Comparison of ENCODE assay signal across 8 mouse cellular contexts in the genomic region with DNA sequence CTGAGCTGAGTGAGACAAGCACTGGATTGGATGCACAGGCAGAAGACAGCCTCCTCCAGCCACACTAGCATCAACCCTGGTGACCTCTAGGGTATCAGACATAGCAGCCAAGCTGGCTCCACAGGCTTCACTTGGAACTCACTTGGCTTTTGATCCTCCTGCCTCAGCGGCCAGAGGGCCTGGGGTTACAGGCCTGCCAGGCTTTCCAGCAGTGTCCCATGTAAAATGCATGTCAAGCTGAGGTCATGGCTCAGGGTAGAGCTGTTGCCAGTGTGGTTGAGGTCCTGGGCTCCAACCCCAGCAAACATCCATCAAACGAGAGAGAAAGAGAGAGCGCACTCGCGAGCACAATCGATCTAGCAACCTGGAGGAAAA. TPM values are rescaled to one million over a fixed set of nuclear protein-coding genes. Genes with fewer than 3 reads are reported as not detected.
DNase-seq lines count a peak whose midpoint lies in the region; ATAC-seq and TF ChIP-seq lines count a peak whose summit lies in the region.

No protein-coding gene starts in this region.

- DNase-seq in forebrain, embryonic 10.5 days (ENCODE audit: extremely low spot score, low spot score): no peak
- no peak for DNase-seq in forebrain, postnatal 0 days
- DNase-seq in midbrain, embryonic 10.5 days (ENCODE audit: low spot score): no peak
- DNase-seq in midbrain, embryonic 11.5 days (ENCODE audit: low spot score, missing footprints): no peak
- no peak for DNase-seq in gastrocnemius, postnatal 36 days

- H3K4me2 ChIP-seq in forebrain, postnatal 0 days (ENCODE audit: low read depth): no peak overlapping the region
- H3K4me2 ChIP-seq in midbrain, embryonic 11.5 days: no peak overlapping the region
- peak overlapping the region; percentile 70 for H3K4me2 ChIP-seq in intestine, embryonic 16.5 days (ENCODE audit: low read depth, low read length)
- H3K4me2 ChIP-seq in neural tube, embryonic 15.5 days: peak overlapping the region; percentile 66; the same call in 1 of the 2 replicates

- ATAC-seq in forebrain, postnatal 0 days: no peak
- no peak for ATAC-seq in midbrain, embryonic 11.5 days (ENCODE audit: low FRiP score)
- no peak for ATAC-seq in intestine, embryonic 16.5 days
- no peak for ATAC-seq in neural tube, embryonic 15.5 days (ENCODE audit: low FRiP score)
- ATAC-seq in inflammation-experienced regulatory T-cells, adult 6 months: no peak

- no peak overlapping the region for H3K9ac ChIP-seq in forebrain, postnatal 0 days
- H3K9ac ChIP-seq in midbrain, embryonic 11.5 days (ENCODE audit: low read length): no peak overlapping the region; the same call in 1 of the 2 replicates
- peak overlapping the region; percentile 96 for H3K9ac ChIP-seq in intestine, embryonic 16.5 days (ENCODE audit: low read depth, low read length)
- peak overlapping the region; percentile 83 for H3K9ac ChIP-seq in neural tube, embryonic 15.5 days (replicated peaks)

- no peak overlapping the region for H3K27ac ChIP-seq in forebrain, embryonic 10.5 days
- H3K27ac ChIP-seq in forebrain, postnatal 0 days (ENCODE audit: low read depth, low read length): no peak overlapping the region
- no peak overlapping the region for H3K27ac ChIP-seq in midbrain, embryonic 10.5 days (replicated peaks)
- no peak overlapping the region for H3K27ac ChIP-seq in midbrain, embryonic 11.5 days (ENCODE audit: low read depth, low read length)
- 0 out of 2 replicates have a peak overlapping the region, but pooled peaks have one; percentile 11 for H3K27ac ChIP-seq in intestine, embryonic 16.5 days (ENCODE audit: low read length)
- no peak overlapping the region for H3K27ac ChIP-seq in neural tube, embryonic 15.5 days (replicated peaks)

- H3K4me3 ChIP-seq in forebrain, embryonic 10.5 days: peak overlapping the region; percentile 92; the same call in 1 of the 2 replicates
- H3K4me3 ChIP-seq in forebrain, postnatal 0 days (ENCODE audit: low read depth, low read length): no peak overlapping the region
- peak overlapping the region; percentile 90; the same call in 1 of the 2 replicates for H3K4me3 ChIP-seq in midbrain, embryonic 10.5 days
- no peak overlapping the region for H3K4me3 ChIP-seq in midbrain, embryonic 11.5 days (ENCODE audit: low read depth, low read length)
- peak overlapping the region; percentile 94; the same call in 1 of the 2 replicates for H3K4me3 ChIP-seq in intestine, embryonic 16.5 days (ENCODE audit: low read length)
- no peak overlapping the region for H3K4me3 ChIP-seq in neural tube, embryonic 15.5 days (replicated peaks)

- peaks cover 27% of the 10 kb centered on the region for H3K4me1 ChIP-seq in forebrain, embryonic 10.5 days
- peaks cover 2% of the 10 kb centered on the region; the same call in 1 of the 2 replicates for H3K4me1 ChIP-seq in forebrain, postnatal 0 days (ENCODE audit: insufficient read depth)
- peaks cover 22% of the 10 kb centered on the region for H3K4me1 ChIP-seq in midbrain, embryonic 10.5 days
- H3K4me1 ChIP-seq in midbrain, embryonic 11.5 days (ENCODE audit: control insufficient read depth, insufficient read depth, low read length): peaks cover 9% of the 10 kb centered on the region
- H3K4me1 ChIP-seq in intestine, embryonic 16.5 days (ENCODE audit: control insufficient read depth, insufficient read depth, low read length): peaks cover 36% of the 10 kb centered on the region
- H3K4me1 ChIP-seq in neural tube, embryonic 15.5 days: peaks cover 54% of the 10 kb centered on the region

- no peak for TF ChIP-seq CTCF in forebrain, postnatal 0 days (IDR thresholded peaks at IDR 0.05; ENCODE audit: low read depth)

- H3K9me3 ChIP-seq in forebrain, embryonic 10.5 days: no peaks in the 10 kb centered on the region
- H3K9me3 ChIP-seq in forebrain, postnatal 0 days (ENCODE audit: low read length): no peaks in the 10 kb centered on the region
- no peaks in the 10 kb centered on the region for H3K9me3 ChIP-seq in midbrain, embryonic 10.5 days (replicated peaks)
- no peaks in the 10 kb centered on the region for H3K9me3 ChIP-seq in midbrain, embryonic 11.5 days (ENCODE audit: control insufficient read depth, low read length)
- H3K9me3 ChIP-seq in intestine, embryonic 16.5 days (ENCODE audit: control insufficient read depth, low read length): no peaks in the 10 kb centered on the region
- H3K9me3 ChIP-seq in neural tube, embryonic 15.5 days (replicated peaks): no peaks in the 10 kb centered on the region

- 85% methylated on average over 6 of the region's 6 CpGs for WGBS in forebrain, embryonic 10.5 days
- 91% methylated on average over 6 of the region's 6 CpGs for WGBS in forebrain, postnatal 0 days
- 94% methylated on average over 6 of the region's 6 CpGs for WGBS in midbrain, embryonic 10.5 days
- WGBS in midbrain, embryonic 11.5 days: 88% methylated on average over 6 of the region's 6 CpGs
- WGBS in intestine, embryonic 16.5 days: 85% methylated on average over 6 of the region's 6 CpGs
- 91% methylated on average over 6 of the region's 6 CpGs for WGBS in neural tube, embryonic 15.5 days

- intact Hi-C loops in gastrocnemius, postnatal 36 days (cut with DNase I): loop anchor here (5.0 kb wide), 1 partner anchor 38 kb away; no protein-coding TSS in a partner anchor

- no peaks in the 10 kb centered on the region for H3K27me3 ChIP-seq in forebrain, embryonic 10.5 days (ENCODE audit: poor library complexity, severe bottlenecking)
- no peaks in the 10 kb centered on the region for H3K27me3 ChIP-seq in forebrain, postnatal 0 days (ENCODE audit: insufficient read depth, low read length)
- no peaks in the 10 kb centered on the region for H3K27me3 ChIP-seq in midbrain, embryonic 10.5 days (ENCODE audit: low read depth, poor library complexity, severe bottlenecking)
- no peaks in the 10 kb centered on the region for H3K27me3 ChIP-seq in midbrain, embryonic 11.5 days (ENCODE audit: control insufficient read depth, insufficient read depth, low read length)
- H3K27me3 ChIP-seq in intestine, embryonic 16.5 days (replicated peaks; ENCODE audit: control insufficient read depth, insufficient read depth, low read length): no peaks in the 10 kb centered on the region
- no peaks in the 10 kb centered on the region for H3K27me3 ChIP-seq in neural tube, embryonic 15.5 days (replicated peaks)

- H3K36me3 ChIP-seq in forebrain, embryonic 10.5 days (replicated peaks): peaks cover 52% of the 10 kb centered on the region
- H3K36me3 ChIP-seq in forebrain, postnatal 0 days (ENCODE audit: insufficient read depth): peaks cover 12% of the 10 kb centered on the region
- H3K36me3 ChIP-seq in midbrain, embryonic 10.5 days: peaks cover 49% of the 10 kb centered on the region
- H3K36me3 ChIP-seq in midbrain, embryonic 11.5 days (ENCODE audit: control insufficient read depth, insufficient read depth, low read length): no peaks in the 10 kb centered on the region; the same call in 1 of the 2 replicates
- peaks cover 4% of the 10 kb centered on the region; the same call in 1 of the 2 replicates for H3K36me3 ChIP-seq in intestine, embryonic 16.5 days (ENCODE audit: control insufficient read depth, insufficient read depth, low read length)
- H3K36me3 ChIP-seq in neural tube, embryonic 15.5 days: peaks cover 18% of the 10 kb centered on the region

RNA-seq across cellular contexts. Expression of gene Sh3gl1, which starts 1.7 kb away (rescaled TPM):
- 152 and 157 TPM in 2 replicates for polyA plus RNA-seq in forebrain, embryonic 10.5 days (2016; fragmentation: Nextera tagmentation; extraction: Ambion mirVana)
- 65.1 and 74.5 TPM in 2 replicates for total RNA-seq in forebrain, postnatal 0 days (2014; rRNA removed)
- polyA plus RNA-seq in forebrain, postnatal 0 days (2015; fragmentation: Nextera tagmentation; extraction: Ambion mirVana): 93.2 and 99.0 TPM in 2 replicates
- 161 and 162 TPM in 2 replicates for polyA plus RNA-seq in midbrain, embryonic 10.5 days (2016; fragmentation: Nextera tagmentation; extraction: Ambion mirVana)
- 106 and 118 TPM in 2 replicates for polyA plus RNA-seq in midbrain, embryonic 11.5 days (2014; fragmentation: Nextera tagmentation; extraction: Ambion mirVana)
- polyA plus RNA-seq in intestine, embryonic 16.5 days (2015; fragmentation: Nextera tagmentation; extraction: Ambion mirVana): 120 and 131 TPM in 2 replicates
- 105 and 114 TPM in 2 replicates for polyA plus RNA-seq in neural tube, embryonic 15.5 days (2015; fragmentation: Nextera tagmentation; extraction: Ambion mirVana)
- 10 to 100 TPM; 86.9 to 93.6 (median 91.6) TPM for polyA plus RNA-seq in inflammation-experienced regulatory T-cells, adult 6 months (2017; shearing (Covaris generic))
- 10 to 100 TPM in 1 of 2 experiments, 1 to 10 TPM in 1; 9.9 to 10.6 TPM for total RNA-seq in gastrocnemius, postnatal 36 days (2021)

RNA-seq across cellular contexts. Expression of gene Chaf1a, which starts 5.5 kb away (rescaled TPM):
- polyA plus RNA-seq in forebrain, embryonic 10.5 days (2016; fragmentation: Nextera tagmentation; extraction: Ambion mirVana): 53.9 and 54.7 TPM in 2 replicates
- 4.7 and 5.9 TPM in 2 replicates for total RNA-seq in forebrain, postnatal 0 days (2014; rRNA removed)
- 4.5 and 4.6 TPM in 2 replicates for polyA plus RNA-seq in forebrain, postnatal 0 days (2015; fragmentation: Nextera tagmentation; extraction: Ambion mirVana)
- polyA plus RNA-seq in midbrain, embryonic 10.5 days (2016; fragmentation: Nextera tagmentation; extraction: Ambion mirVana): 45.4 and 49.3 TPM in 2 replicates
- polyA plus RNA-seq in midbrain, embryonic 11.5 days (2014; fragmentation: Nextera tagmentation; extraction: Ambion mirVana): 20.7 and 24.7 TPM in 2 replicates
- polyA plus RNA-seq in intestine, embryonic 16.5 days (2015; fragmentation: Nextera tagmentation; extraction: Ambion mirVana): 15.6 and 16.7 TPM in 2 replicates
- polyA plus RNA-seq in neural tube, embryonic 15.5 days (2015; fragmentation: Nextera tagmentation; extraction: Ambion mirVana): 4.0 and 10.1 TPM in 2 replicates
- 1 to 10 TPM in 2 of 3 experiments, under 1 TPM in 1; 0.63 to 3.6 (median 1.3) TPM for polyA plus RNA-seq in inflammation-experienced regulatory T-cells, adult 6 months (2017; shearing (Covaris generic))
- total RNA-seq in gastrocnemius, postnatal 36 days (2021): 1 to 10 TPM; 1.3 to 1.4 TPM

RNA-seq across cellular contexts. Expression of gene Mpnd, which starts 29.2 kb away (rescaled TPM):
- polyA plus RNA-seq in forebrain, embryonic 10.5 days (2016; fragmentation: Nextera tagmentation; extraction: Ambion mirVana): 105 and 114 TPM in 2 replicates
- 155 and 159 TPM in 2 replicates for total RNA-seq in forebrain, postnatal 0 days (2014; rRNA removed)
- polyA plus RNA-seq in forebrain, postnatal 0 days (2015; fragmentation: Nextera tagmentation; extraction: Ambion mirVana): 99.0 and 110 TPM in 2 replicates
- polyA plus RNA-seq in midbrain, embryonic 10.5 days (2016; fragmentation: Nextera tagmentation; extraction: Ambion mirVana): 131 and 160 TPM in 2 replicates
- 146 and 158 TPM in 2 replicates for polyA plus RNA-seq in midbrain, embryonic 11.5 days (2014; fragmentation: Nextera tagmentation; extraction: Ambion mirVana)
- 77.5 and 80.8 TPM in 2 replicates for polyA plus RNA-seq in intestine, embryonic 16.5 days (2015; fragmentation: Nextera tagmentation; extraction: Ambion mirVana)
- polyA plus RNA-seq in neural tube, embryonic 15.5 days (2015; fragmentation: Nextera tagmentation; extraction: Ambion mirVana): 121 and 130 TPM in 2 replicates
- polyA plus RNA-seq in inflammation-experienced regulatory T-cells, adult 6 months (2017; shearing (Covaris generic)): 10 to 100 TPM in 2 of 3 experiments, 1 to 10 TPM in 1; 8.3 to 24.2 (median 17.4) TPM
- 10 to 100 TPM; 40.6 to 50.2 TPM for total RNA-seq in gastrocnemius, postnatal 36 days (2021)

RNA-seq across cellular contexts. Expression of gene Stap2, which starts 29.3 kb away (rescaled TPM):
- 5.6 and 7.4 TPM in 2 replicates for polyA plus RNA-seq in forebrain, embryonic 10.5 days (2016; fragmentation: Nextera tagmentation; extraction: Ambion mirVana)
- 2.2 and 4.5 TPM in 2 replicates for total RNA-seq in forebrain, postnatal 0 days (2014; rRNA removed)
- 4.0 and 4.3 TPM in 2 replicates for polyA plus RNA-seq in forebrain, postnatal 0 days (2015; fragmentation: Nextera tagmentation; extraction: Ambion mirVana)
- polyA plus RNA-seq in midbrain, embryonic 10.5 days (2016; fragmentation: Nextera tagmentation; extraction: Ambion mirVana): 5.2 and 5.5 TPM in 2 replicates
- 3.6 and 4.5 TPM in 2 replicates for polyA plus RNA-seq in midbrain, embryonic 11.5 days (2014; fragmentation: Nextera tagmentation; extraction: Ambion mirVana)
- polyA plus RNA-seq in intestine, embryonic 16.5 days (2015; fragmentation: Nextera tagmentation; extraction: Ambion mirVana): 65.6 and 79.6 TPM in 2 replicates
- polyA plus RNA-seq in neural tube, embryonic 15.5 days (2015; fragmentation: Nextera tagmentation; extraction: Ambion mirVana): 7.3 and 11.5 TPM in 2 replicates
- under 1 TPM in 1 of 3 experiments, not detected in 2; 0.30 TPM for polyA plus RNA-seq in inflammation-experienced regulatory T-cells, adult 6 months (2017; shearing (Covaris generic))
- total RNA-seq in gastrocnemius, postnatal 36 days (2021): 1 to 10 TPM; 2.5 to 3.0 TPM

RNA-seq across cellular contexts. Expression of gene Ubxn6, which starts 40.1 kb away (rescaled TPM):
- 30.2 and 32.4 TPM in 2 replicates for polyA plus RNA-seq in forebrain, embryonic 10.5 days (2016; fragmentation: Nextera tagmentation; extraction: Ambion mirVana)
- 90.3 and 109 TPM in 2 replicates for total RNA-seq in forebrain, postnatal 0 days (2014; rRNA removed)
- polyA plus RNA-seq in forebrain, postnatal 0 days (2015; fragmentation: Nextera tagmentation; extraction: Ambion mirVana): 88.1 and 88.6 TPM in 2 replicates
- polyA plus RNA-seq in midbrain, embryonic 10.5 days (2016; fragmentation: Nextera tagmentation; extraction: Ambion mirVana): 35.7 and 41.2 TPM in 2 replicates
- polyA plus RNA-seq in midbrain, embryonic 11.5 days (2014; fragmentation: Nextera tagmentation; extraction: Ambion mirVana): 43.2 and 48.4 TPM in 2 replicates
- polyA plus RNA-seq in intestine, embryonic 16.5 days (2015; fragmentation: Nextera tagmentation; extraction: Ambion mirVana): 31.6 and 34.3 TPM in 2 replicates
- 65.3 and 79.4 TPM in 2 replicates for polyA plus RNA-seq in neural tube, embryonic 15.5 days (2015; fragmentation: Nextera tagmentation; extraction: Ambion mirVana)
- polyA plus RNA-seq in inflammation-experienced regulatory T-cells, adult 6 months (2017; shearing (Covaris generic)): 10 to 100 TPM; 28.7 to 41.6 (median 34.2) TPM
- total RNA-seq in gastrocnemius, postnatal 36 days (2021): 10 to 100 TPM; 47.7 to 50.9 TPM

Comparison
In these comparisons a context has a peak if more than half of its experiments do, and no peak if none do; other contexts are left out.
1. H3K4me3 ChIP-seq: peak in forebrain, embryonic 10.5 days (single experiment), midbrain, embryonic 10.5 days (single experiment) and intestine, embryonic 16.5 days (single experiment); none in forebrain, postnatal 0 days (single experiment), midbrain, embryonic 11.5 days (single experiment) and neural tube, embryonic 15.5 days (single experiment).
2. H3K4me2 ChIP-seq: peak in intestine, embryonic 16.5 days (single experiment) and neural tube, embryonic 15.5 days (single experiment); none in forebrain, postnatal 0 days (single experiment) and midbrain, embryonic 11.5 days (single experiment).
3. H3K9ac ChIP-seq: peak in intestine, embryonic 16.5 days (single experiment) and neural tube, embryonic 15.5 days (single experiment); none in forebrain, postnatal 0 days (single experiment) and midbrain, embryonic 11.5 days (single experiment).